Mouse (Mus musculus) frontal cortex, postnatal 14 days (tissue): ENCODE data around the gene Grik5.

ENCODE experiments used
- DNase-seq, 2 experiments: peaks; one replicate each; pipeline ENCODE4 v3.0.0; 2022; ENCODE audit warnings: low spot score in 2 of 2

Gene Grik5

DNA sequence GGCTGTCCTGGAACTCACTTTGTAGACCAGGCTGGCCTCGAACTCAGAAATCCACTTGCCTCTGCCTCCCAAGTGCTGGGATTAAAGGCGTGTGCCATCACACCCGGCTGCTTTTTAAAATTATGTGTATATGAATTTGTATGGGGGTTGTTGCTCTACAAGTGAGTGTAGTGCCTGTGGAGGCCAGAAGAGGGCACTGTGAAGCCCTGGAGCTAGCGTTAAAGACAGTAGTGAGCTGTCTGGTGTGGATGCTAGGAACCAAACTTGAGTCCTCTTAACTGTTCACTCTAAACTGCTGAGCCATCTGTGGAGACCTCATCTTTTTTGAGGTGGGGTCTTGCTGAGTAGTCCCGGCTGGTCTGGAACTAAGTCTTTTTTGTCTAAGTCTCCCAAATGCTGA is 86.3 kb downstream of the Grik5 start:
- DNase-seq, result no peak

DNA sequence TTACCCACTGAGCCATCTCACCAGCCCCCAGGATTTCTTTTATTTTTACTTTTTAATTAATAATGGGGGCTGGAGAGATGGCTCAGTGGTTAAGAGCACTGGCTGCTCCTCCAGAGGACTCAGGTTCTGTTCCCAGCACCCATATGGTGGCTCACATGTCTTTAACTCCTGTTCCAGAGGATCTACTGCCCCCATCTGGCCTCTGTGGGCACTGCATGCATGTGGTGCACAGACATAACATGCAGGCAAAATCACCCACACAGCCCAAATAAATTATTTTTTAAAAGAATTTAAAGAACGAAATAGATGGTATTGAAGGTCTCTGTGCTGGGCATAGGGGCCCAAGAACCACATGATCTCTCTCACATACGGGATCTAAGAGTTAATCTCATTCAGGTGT is 87.8 kb downstream of the Grik5 start:
- DNase-seq, result no peak

DNA sequence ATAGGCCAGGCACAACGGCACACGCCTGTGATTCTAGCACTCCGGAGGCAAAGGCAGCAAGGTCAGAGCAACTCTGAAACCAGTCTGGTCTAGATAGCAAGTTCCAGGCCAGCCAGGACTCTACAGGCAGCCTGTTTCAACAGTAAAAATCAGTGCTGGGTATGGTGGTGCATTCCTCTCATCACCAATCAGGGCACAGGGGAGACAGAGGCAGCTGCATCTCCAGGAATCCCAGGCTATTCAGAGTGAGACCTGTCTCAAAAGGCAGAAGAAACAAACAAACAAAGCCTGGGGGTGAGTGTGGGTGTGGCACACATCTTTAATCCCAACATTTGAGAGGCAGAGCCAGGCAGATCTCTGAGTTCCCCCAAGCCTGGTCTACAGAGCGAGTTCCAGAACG is 88.8 kb downstream of the Grik5 start:
- no peak for DNase-seq

DNA sequence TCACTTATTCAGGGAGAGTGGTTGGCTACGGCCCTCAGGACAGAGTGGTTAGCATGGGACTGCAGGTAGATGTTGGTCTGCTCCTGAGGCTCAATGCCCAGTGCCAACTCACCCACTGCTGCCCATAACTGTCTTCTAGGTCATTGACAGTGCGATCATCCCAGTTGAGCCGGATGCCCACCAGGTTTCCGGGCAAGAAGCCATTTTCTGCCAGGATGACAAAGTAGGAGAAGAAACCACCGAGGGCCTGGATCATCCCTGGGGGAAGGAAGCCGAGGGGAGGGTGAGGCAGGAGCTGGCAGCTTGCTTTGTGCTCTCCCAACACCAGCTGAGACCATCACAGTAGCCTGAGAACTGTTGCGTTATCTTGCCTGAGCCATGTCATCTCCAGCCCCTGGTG is 91.7 kb downstream of the Grik5 start:
- no peak for DNase-seq

DNA sequence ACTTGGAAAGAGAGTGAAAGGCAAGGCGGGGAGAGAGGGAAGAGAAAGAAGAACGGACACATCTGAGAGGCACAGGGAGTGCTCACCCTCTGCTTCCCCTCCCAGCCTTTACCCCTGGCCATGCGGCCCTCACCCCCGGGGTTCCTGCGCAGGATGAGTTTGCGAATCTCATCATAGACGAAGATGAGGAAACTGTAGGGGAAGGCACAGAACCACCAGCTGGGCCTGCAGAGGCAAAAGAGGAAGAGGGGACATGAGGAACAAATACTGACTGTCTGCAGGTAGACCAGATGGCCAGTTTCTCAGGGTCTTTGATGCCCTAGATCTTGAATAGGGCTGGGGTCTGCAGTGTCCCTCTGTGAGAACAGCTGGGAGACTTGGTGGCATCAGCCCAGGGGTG is 93.4 kb downstream of the Grik5 start:
- DNase-seq, result no peak

DNA sequence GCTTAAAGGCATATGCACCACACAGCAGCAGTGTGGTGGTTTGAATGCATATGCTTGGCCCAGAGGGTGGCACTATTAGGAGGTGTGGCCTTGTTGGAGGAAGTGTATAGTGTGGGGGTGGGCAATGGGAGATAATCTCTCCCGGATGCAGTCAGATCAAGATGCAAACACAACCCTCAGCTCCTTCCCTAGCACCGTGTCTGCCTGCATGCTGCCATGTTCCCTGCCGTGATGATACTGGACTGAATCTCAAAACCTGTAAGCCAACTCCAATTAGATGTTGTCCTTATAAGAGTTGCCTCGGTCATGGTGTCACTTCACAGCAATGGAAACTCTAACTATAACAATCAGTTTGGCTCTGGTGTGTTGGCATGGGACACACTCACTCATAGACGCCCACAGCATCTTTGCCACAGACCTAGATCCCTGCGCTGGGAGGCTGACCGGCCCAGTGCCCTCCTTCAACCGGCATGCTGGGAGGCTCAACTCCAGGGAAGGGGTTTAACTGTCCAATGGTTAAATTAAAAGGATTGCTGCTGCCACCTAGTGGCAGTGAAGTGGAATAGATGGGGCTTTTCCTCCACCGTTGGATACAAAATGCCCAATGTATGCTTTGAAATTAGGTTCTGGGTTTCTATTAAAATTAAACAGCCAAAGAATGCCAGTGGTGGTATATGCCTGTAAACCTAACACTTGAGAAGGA is 97.1 kb downstream of the Grik5 start:
- no peak for DNase-seq

DNA sequence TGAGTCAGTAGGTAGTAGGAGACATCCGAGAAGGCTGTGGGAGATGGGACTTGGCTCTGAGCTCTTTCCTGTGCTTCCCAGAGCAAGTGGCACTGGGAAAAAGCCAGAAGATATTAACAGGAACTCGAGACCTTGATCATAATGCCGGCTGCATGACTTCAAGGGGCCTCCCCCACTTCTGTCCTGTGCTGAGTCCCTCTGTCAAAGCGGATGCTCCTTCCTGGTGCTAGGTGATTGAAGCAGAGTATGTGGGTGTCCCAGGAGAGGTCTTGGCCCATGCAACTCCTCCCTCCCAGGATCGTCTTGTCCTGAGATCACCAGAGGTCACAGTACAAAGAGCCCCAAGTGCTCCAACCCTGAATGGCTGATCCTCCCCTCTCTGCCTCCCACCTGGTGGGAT is 98.2 kb downstream of the Grik5 start:
- DNase-seq, result no peak

DNA sequence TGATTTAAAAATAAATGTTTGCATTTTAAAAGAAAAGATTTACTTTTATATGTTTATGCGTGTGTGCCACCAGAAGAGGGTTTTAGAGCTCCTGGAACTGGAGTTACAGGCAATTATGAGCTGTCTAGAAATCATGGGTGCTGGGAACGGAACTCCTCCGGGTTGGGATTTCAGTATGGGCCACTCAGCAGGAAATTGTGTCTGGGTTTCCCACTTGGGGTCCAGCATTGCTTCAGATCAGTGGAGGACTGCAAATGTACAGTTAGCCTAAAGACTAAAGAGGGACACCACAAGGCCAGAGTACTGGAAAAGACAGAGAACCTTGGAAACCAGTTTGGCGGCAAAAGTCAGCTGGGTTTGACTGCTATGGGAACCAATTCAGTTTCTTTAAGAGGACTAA is 98.9 kb downstream of the Grik5 start:
- DNase-seq, result no peak

DNA sequence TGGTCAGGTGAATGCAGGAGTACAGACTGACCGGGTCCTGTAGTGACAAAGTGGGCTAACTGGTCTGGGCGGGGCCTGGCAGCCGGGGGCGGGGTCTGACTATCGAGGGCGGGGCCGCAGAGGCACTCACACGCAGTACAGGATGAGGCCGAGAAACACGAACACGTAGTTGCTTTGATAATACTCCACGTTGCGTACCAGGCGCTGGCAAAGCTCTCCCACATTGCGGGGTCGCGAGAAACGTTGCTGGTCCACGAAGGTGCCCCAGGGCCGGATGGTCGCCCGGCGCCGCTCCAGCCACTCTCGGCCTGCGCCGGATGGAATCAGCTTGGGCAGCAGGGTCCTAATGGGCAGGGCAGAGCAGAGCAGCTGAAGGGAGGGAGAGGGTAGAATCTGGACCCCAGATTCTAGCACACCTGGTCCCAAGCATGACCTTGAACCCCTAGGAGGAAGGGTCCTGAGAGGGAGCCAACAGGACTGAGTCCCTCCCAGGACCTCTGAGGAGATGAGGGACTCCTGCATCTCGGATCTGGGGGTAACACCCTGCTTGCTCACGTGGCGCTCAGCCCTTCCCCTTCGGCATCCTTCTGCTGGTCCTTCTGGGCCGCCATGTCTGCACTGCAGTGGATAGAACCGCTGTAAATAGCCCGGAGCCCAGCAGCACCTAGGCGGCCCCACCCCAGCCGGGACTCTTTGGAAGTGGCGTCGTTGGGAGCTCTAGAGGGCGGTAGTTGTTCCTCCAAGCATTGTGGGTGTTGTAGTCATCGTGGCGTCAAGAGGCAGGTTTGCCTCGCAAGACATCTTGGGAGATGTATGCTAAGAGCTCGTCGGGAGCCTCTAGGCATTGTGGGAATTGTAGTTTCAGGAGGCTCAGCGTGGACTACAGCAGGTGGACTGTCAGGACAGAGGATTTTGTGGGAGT is 99.9 kb downstream of the Grik5 start, which contains the start of gene Rabac1:
Gene Rabac1 (minus strand): TSS at position 783 of the 922 bp plus-strand sequence.
- peak; percentile 88 to 92 for DNase-seq

DNA sequence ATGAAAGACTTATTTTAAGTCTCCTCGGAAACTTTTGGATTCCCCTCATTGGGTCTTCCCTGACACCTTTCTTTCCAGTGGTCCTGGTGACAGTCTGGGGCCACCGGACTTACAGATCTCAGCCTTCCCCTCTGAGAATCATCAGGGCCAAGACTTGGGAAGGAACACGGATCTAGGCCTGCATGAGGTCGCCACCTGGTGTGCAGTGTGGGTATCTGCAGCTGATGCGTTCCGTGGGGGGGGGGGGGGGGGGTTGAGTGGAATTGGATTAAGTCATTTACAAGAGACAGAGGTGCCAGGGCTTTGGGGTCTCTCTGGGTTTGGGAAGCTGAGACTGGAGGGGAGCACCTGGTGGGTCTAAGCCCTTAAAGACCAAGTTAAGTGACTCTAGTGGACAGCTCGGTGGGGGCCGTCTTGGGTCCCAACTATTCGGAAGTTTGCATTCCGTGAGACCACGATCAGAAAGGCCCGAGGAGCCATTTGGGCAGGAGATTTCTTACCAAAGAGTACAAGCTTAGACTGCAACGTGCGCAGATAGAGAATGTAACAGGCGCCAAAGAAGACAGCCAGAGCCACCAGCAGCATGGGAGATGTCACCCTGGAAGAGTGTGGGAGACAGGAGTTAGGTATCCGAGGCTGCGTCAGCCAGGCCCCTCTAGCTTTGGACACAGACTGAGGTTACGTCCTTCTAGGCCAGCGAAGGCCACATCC is 100.7 kb downstream of the Grik5 start:
- no peak for DNase-seq

DNA sequence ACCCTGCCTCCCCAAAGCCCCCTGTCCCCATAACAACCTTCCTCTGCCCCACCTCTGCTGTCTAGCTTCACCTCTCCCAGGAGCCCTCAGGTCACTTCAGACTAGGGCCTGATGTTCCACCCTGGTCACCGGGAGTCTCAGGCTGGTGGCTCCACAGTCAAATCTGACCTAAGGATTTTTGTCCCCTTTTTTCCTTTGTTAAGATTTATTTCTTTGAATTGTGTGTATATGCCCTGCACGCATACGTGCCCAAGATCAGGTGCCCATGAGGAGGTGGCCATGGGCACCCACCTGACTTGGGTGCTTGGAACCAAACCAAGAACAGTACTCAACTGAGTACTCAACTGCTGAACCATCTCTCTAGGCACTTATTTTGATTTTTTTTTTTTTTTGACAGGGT is 101.8 kb downstream of the Grik5 start:
- no peak for DNase-seq

DNA sequence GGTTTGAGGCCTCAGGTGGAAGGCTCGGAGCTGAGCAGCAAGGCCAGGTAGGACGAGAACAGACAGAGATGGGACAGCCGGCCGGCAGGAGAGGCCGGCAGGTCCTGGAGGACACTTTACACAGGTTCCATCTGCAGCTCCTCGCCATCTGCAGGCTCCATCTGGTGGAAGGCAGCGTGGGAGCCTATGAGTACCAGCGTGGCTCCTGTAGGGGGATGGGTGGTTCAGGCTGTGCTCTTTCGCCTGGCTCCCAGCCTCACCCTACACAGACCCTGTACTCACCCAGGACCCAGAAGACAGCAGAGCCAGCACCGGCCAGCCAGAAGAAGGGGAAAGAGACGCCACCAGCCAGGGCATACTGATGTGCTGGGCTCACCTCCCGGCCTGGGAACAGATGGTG is 102.3 kb downstream of the Grik5 start:
- no peak for DNase-seq

DNA sequence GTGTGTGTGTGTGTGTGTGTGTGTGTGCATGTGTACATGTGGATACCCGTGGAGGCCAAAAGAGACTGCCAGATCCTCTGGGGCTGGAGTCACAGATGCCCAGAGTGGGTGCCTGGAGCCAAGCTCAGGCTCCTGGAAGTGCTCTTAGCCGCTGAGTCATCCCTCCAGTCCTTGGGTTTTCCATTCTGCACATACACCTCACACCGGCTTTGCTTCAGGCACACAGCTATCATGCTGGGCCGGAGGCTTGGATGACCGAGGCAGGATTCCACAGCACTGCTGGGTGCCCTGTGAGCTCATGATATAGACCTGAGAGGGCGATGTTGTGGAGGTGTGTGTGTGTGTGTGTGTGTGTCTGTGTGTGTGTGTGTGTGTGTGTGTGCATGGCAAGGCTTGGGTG is 103.7 kb downstream of the Grik5 start:
- DNase-seq, result no peak

DNA sequence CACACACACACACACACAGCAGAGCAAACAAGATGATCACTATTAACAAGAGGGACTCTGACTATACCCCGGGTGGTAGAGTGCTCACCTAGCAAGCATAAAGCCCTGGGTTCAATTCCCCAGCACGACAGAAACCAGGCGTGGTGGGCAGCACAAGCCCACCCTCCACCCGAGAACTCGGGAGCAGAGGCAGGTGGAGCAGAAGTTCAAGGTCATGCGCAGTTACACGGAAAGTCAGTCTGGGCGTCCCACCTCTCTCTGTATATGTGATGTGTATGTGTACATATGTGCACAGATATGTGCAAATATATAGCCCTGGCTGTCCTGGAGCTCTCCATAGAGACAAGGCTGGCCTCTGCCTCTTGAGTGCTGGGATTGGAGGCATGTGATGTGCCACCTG is 104.2 kb downstream of the Grik5 start:
- no peak for DNase-seq

DNA sequence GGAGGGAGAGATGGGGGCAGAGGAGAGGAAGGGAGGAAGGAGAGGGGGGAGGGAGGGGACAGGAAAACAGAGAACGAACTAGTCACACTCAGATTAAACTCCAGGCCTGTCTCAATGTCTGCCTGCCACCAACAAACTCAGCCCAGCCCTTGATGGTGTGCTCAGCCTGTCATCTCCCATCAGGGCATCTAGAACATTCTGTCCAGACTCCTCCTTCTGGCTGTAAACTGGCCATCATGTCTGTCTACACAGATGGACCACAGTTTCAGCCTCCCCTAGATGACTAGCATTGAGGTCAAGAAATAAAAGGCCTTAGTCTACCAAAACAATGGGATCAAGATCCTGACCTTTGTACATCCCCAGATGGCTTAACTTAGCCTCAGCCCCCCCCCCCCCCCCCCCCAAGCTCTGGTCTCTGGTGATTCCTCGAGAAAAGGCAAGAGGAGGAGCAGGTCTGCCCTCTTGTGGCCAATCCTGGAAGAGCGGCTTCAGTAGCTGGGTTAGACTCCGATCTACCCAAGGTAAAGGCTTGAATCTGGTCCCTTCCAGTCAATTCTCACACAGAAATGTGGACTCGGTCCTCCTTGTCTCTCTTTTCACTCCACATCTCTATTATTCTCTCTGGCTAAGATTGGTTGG is 107.1 kb downstream of the Grik5 start:
- DNase-seq, result peak in 1 of 2 experiments; percentile 84

DNA sequence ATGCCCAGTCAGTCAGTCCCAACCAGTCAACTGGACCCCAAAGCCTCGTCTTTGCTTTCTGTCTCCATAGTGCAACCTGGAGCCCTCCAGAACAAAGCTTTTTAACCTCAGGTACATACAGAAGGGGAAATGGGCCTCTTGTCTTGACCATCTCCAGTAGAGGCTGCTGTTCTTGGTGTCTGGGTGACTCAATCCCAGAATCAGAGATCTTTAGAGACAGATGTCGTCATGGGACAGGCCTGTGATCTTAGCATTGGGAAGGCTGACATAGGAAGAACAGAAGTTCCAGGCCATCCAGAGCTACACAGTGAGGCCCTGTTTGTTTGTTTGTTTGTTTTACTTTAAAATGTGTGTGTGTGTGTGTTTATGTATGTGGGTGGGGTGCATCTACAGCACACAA is 107.9 kb downstream of the Grik5 start:
- DNase-seq, result no peak
